Mouse (Mus musculus) heart, postnatal 25 days (tissue): Measurements from ENCODE around the gene Chd5. TPM values are rescaled to one million over a fixed set of nuclear protein-coding genes. Genes with fewer than 3 reads are reported as not detected.

Source experiments
- DNase-seq: peaks from one replicate; pipeline ENCODE4 v3.0.0; 2022; ENCODE audit warnings: low spot score
- intact Hi-C: fragments of 180-260 bp; cut with DNase I; formaldehyde crosslinking; loops from one replicate; pipeline ENCODE4 v1.15.1; 2025
- total RNA-seq, 2 experiments: library from RNA; stranded (reverse); gene quantifications; 2 replicates each; pipeline ENCODE4 v1.2.3; 2021

The Chd5 gene
- total RNA-seq, result under 1 TPM; 0.08 to 0.14 TPM

- intact Hi-C loops, result no loop called here
- DNase-seq, result no peak
These were observed at the start of gene Chd5 for GRCm38 (mm10) chr4:152338419-152339292. Gene Chd5 (plus strand): TSS chr4:152338651.

DNA sequence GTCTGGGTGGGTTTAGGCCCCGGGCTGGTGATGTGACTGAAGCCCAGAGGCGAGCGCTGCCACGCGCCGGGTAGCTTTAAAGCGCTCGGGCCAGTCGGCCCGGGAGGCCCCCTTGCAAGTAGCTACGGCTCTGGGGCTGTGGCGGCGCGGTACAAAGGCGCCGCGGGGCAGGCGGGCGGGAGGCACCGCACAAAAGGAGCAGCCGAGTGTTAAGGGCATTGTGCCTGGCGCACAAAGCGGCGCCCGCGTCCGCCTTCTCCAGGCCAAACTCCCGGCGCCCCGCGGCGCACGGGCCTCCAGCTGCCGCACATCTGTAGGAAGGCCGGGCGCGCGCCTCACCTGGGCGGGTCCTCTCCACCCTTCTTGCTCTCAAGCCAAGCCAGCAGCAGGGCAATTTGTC, 48.1 kb upstream of the Chd5 start:
- DNase-seq, result no peak
- intact Hi-C loops, result no loop called here

GRCm38 (mm10) chr4:152290991-152291390, 47.5 kb upstream of the Chd5 start:
- intact Hi-C loops, result no loop called here
- DNase-seq, result no peak

DNA sequence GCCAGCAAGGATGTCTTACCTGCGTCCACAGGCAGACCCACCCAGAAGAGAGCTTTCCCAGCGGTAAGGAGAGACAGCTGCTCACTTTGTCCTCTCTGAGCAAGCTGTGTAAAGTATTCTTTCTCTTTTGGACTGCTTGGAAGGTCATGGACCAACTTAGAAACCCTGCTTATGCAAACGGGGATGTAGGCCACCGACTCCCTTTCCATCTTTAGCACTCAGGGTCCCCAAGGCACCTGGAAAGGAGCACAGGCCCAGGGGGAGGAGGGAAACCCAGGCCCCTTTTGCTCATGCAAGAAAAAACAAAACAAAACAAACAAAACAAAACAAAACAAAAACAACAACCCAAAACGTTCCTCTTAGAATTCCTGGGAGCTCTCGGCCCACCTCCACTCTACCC, 46.9 kb upstream of the Chd5 start, which contains the start of gene Hes3:
TSS of gene Hes3 (minus strand) at position 101 of the 400 bp plus-strand sequence.
- intact Hi-C loops, result no loop called here
- no peak for DNase-seq

- DNase-seq, result no peak
- intact Hi-C loops, result no loop called here
These were observed 46.2 kb upstream of the Chd5 start for GRCm38 (mm10) chr4:152292102-152292765.

GRCm38 (mm10) chr4:152294188-152294929, 44.1 kb upstream of the Chd5 start:
- no peak for DNase-seq
- intact Hi-C loops, result no loop called here

DNA sequence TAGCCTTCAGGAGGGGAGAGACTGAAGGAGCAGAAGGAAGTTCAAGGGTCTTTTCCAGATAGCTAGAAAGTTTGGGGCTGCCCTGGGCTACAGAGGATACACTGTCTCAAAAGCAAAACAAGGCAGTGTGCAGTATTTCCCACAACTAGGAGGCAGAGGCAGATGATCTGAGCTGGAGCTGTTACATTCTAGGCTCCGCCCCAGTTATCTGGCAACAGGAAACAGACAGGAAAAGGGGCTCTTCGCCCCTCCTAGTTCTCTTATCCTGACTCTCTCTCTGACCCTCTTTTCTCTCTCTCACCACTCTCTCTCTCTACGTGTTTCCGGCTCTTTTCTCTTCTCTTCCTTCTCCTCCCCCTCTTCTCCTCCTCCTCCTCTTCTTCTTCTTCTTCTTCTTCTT, 42.5 kb upstream of the Chd5 start:
- DNase-seq, result no peak
- intact Hi-C loops, result loop anchor here (2.0 kb wide), 1 partner anchor 29 kb away; the partner anchor contains the start of gene Rpl22

- intact Hi-C loops, result loop anchor here (2.0 kb wide), 1 partner anchor 28 kb away; the partner anchor contains the start of gene Rpl22
- no peak for DNase-seq
These were observed 42.1 kb upstream of the Chd5 start for GRCm38 (mm10) chr4:152296371-152296770.

DNA sequence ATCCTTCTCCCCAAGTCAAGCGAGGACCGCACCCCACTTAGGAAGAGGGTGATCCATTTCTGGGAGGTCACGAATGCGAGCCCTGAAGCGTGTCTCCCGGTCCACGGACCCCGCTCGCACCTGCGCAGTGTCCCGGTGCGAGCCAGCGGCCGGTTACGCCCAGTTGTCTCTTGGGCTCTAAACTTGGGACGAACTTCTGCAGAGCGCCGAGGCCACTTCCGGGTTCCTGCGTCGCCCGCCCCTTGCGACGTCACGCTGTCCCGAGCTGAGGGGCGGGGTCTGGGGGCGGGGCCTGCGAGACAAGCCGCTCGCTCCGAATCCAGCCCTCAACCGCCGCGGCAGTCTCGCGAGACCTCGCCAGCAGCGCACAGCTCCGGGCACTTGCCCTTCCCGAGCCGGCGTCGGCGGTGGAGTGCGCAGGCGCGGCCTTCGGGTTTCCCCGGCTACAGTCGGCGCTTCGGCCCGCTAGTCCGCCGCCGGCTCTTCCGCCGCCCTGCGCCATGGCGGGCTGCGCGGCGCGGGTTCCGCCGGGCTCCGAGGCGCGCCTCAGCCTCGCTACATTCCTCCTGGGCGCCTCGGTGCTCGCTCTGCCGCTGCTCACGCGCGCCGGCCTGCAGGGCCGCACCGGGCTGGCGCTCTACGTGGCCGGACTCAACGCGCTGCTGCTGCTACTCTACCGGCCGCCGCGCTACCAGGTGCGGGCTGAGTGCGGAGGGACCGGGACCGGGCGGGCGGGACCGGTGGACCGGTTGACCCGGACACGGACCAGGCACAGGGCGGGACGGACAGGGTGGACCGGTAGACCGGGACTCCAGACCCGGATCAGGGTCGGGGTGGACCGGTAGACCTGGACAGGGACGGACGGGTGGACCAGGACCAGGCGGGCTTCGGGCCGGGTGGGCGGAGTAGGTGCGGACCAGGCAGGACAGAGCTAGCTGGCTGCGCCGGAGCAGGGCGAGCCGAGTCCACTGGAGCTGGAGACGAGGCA, 41.3 kb upstream of the Chd5 start, which contains the start of gene Icmt:
TSS of gene Icmt (plus strand) at position 354 of the 988 bp plus-strand sequence.
- intact Hi-C loops, result loop anchor here (2.0 kb wide), 1 partner anchor 28 kb away; the partner anchor contains the start of gene Rpl22

DNA sequence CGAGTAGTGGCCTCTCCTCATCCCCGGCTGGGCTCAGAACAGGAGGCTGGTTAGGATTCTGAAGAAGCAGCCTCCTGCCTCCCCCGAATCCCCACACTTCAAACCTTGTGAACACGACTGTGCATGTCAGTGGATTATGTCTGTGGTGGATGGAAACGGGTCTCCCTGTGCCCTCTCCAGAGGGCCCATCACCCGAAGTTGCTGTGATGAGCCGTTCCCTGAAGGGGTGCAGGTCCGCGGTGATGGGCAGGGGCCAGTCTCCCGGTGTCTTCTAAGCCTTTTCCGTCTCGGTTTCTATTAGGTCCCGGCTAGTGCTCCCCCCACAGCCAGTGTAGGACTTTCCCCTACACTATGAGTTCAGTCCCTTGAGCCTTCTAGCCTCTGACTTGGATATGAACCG, 39.6 kb upstream of the Chd5 start:
- no peak for DNase-seq
- intact Hi-C loops, result no loop called here

More for the DNA sequence above, 41.3 kb upstream of the Chd5 start, which contains the start of gene Icmt:
- DNase-seq, result peak; percentile 99

GRCm38 (mm10) chr4:152300375-152300774, 38.1 kb upstream of the Chd5 start:
- DNase-seq, result no peak
- intact Hi-C loops, result no loop called here

GRCm38 (mm10) chr4:152302012-152302411, 36.4 kb upstream of the Chd5 start:
- intact Hi-C loops, result no loop called here
- DNase-seq, result no peak

GRCm38 (mm10) chr4:152303172-152303571, 35.3 kb upstream of the Chd5 start:
- intact Hi-C loops, result no loop called here
- no peak for DNase-seq

GRCm38 (mm10) chr4:152304685-152305084, 33.8 kb upstream of the Chd5 start:
- DNase-seq, result no peak
- intact Hi-C loops, result no loop called here

DNA sequence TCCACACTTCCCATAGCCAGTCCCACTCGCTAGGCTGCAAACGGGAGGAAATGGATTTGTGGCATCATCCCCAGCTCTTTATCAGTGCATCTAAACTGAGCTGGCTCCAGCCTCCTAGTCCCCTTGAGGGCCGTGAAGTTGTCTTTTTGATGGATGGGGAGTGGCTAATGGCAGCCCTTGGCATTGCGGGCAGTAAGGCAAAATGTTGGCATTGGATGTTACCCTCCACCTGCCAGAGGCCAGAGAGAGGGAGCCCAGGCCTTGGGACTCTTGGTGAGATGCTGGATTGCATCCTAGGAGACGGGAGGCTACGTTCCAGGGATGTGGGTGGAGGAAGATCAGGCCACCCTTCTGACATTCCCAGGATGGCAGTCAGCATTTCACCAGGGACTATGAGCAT, 32.5 kb upstream of the Chd5 start:
- intact Hi-C loops, result no loop called here
- DNase-seq, result no peak

DNA sequence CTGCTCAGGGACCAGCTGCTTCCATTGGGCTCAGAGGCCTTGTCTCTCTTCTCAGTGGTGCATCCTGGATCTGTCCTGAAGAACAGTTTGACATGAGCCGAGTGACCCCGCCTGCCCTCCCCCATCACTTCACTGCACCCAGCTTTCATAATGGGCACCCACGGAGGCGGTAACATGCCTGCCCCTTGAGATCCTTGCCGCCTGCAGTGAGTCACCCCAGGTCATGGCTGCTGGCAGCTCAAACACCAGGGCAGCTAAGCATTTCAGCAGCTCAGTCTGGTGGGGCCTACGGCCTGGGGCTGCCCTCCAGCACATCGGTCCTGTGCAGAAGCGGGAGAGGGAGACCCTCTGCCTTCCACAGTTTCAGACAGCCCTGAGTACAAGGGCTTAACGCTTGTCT, 30.9 kb upstream of the Chd5 start:
- intact Hi-C loops, result no loop called here
- no peak for DNase-seq

DNA sequence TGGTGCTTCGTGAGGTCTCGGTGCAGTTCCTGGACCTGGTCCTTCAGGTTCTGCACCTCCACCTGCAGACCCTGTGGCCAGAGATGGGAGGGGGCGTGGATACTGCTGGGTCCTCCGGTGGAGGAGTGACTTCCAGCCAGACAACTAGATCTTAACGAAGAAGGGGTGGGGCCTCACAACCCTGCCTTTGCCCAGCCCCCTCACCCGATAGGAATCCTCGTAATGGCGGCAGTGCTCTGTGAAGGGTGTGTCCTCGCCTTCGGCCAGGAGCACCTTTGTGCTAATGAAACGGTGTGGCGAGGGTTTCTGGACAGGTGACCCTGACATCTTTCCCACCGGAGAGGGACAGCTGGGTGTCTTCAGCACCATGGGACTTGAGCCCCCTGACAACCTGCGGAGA, 26.3 kb upstream of the Chd5 start:
- no peak for DNase-seq
- intact Hi-C loops, result no loop called here

DNA sequence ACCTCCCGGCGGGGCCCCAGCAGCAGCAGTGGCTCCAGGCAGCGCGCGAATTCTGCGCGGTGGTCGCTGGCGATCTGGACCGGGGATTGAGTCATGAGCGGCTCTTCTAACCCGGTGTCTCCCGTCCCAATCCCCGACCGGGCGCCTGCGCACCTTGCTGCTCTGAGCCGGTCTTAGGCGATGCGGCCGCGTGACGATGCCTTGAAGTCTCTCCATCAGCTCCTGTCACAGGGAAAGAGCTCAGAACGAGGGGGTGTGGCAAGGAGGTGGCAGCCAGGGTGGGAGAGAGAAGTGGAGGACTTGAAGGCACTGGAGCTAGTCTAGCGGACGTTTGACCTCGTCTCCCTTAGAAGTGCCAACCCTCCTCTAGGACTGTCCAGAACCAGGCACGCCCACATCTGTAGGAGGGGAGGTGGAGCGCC, 25.2 kb upstream of the Chd5 start:
- intact Hi-C loops, result no loop called here
- DNase-seq, result no peak

DNA sequence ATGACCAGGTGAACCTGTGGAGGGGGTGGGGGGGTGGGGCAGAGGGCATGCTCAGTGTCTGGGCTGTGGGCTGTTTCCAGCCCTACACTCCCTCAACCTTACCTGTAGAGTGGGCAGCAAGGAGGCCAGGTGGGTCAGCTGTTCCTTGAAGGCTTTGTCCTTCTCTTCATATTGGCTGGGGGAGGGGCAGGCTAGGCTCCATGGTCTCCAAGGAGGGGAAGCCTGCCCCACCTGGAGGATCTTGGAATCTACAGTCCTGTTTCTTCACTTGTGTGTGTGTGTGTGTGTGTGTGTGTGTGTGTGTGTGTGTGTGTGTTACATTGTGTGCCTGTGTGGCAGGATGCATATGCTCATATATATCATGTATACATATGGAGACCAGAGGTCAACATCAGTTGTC, 24.5 kb upstream of the Chd5 start:
- no peak for DNase-seq
- intact Hi-C loops, result no loop called here
